Mouse (Mus musculus) layer of hippocampus, adult 18-20 months (tissue): Measurements from ENCODE around the gene Zfp36. TPM values are rescaled to one million over a fixed set of nuclear protein-coding genes. Genes with fewer than 3 reads are reported as not detected.
A peak's percentile ranks its signal among the peaks of the same experiment; 100 is the strongest.

Experiments
- DNase-seq, 2 experiments: peaks; one replicate each; pipeline ENCODE4 v3.0.0; 2022; ENCODE audit warnings: low spot score in 2 of 2
- total RNA-seq, 2 experiments: library from RNA; stranded (reverse); gene quantifications; 2 replicates each; pipeline ENCODE4 v1.2.3; 2021

Zfp36 gene
- total RNA-seq, 2 experiments from 2014 or later = 3.5 to 3.7 TPM

DNA sequence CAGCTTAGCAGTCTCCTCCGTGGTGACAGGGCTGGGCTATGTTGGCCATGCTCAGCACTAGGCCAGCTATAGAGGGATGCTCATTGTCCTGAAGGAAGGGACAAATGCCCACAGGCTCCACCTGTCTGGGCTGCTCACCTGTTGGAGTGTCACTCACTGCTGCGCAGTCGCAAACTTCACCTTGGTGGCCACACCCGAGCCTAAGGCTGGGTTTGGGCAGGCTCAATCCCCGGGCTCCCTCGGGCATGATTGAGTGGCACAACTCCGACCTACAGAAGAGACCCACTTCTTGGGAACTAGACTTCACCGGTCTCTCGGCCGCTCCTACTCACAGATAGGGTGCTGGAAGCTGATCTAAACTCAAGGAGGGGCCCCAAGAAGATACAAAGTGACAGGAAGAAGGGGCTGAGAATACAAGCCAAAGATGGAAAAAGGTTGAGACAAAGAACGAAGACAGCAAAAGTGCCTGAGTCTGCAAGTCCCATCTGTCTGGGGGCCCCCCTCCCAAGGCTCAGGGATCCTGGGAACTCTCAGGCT lies 9.0 kb downstream of the Zfp36 start:
- no peak for DNase-seq

DNA sequence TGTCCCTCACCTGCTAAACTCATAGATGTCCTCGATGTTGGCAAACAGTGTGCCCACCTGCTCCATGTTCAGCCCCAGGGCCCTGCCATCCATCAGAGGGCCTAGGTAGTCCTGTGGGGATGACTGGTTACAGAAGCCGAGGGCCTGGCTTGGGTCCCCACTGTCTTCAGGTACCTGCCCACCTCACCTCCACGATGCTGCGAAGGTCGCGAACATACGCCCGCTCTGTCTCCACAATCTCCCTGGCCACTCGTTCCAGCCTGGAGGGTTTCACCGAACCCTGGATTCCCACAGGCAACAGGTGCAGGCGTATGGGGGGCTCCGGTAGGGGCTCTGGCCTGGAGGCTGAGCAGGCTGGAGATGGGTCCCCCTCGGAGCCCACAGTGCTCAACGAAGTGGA lies 10.0 kb downstream of the Zfp36 start:
- no peak for DNase-seq

DNA sequence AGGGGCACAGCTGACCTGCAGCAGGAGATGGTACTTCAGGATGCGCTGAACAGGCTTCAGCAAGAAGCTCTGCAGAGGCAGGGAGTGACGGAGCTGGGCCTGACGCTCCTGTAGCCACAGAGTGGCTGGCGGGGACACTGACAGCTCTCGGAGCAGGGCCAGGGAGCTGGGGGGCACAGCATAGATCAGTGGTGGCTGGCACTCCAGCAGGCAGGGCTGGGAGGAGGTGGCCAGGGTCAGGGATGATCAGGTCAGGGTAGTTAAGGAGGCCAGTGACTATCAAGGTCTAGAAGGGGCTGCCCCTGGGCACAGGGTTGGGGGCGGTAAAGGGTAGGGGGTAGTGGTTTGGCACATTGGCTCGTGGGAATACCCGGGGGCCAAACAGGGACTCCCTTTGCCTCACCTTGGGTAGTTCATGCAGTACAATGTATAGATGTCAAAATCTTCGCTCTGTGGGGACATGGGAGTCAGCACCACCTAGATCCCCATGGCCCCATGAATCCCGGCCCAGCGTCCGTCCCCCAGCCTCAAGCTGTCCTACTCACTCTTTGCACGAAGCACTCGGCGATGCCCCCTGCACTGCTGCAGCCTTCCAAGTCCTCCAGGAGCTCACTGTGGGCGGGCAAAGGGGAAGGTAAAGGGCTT lies 11.7 kb downstream of the Zfp36 start:
- no peak for DNase-seq

DNA sequence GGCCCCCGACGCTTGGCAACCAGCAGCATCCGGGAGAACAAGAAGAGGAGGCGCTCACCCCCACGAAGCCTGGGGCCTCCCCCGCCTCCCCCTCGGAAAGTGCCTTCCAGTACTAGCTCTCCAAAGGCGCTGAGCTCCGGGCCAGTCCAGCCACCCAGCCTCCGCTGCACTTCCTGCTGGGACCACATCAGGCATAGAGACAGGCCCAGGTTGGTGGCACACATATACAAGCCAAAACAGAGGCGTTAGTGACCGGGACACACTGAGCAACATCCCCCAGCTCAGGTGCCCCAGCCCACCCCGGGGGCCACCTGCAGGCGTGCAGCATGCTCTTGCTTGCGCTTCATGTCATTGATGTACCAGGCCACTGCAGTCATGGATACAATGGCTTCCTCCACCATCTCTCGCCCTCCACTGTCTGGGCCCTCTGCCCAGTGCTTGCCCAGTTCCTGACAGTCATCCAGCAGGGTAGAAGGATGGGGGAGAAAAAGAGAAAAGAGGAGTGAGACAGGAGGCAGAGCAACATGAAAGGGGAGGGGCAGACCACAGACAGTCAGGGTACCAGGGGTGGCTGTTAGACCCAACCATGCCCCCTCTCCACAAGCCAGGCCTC lies 12.3 kb downstream of the Zfp36 start:
- DNase-seq = no peak

DNA sequence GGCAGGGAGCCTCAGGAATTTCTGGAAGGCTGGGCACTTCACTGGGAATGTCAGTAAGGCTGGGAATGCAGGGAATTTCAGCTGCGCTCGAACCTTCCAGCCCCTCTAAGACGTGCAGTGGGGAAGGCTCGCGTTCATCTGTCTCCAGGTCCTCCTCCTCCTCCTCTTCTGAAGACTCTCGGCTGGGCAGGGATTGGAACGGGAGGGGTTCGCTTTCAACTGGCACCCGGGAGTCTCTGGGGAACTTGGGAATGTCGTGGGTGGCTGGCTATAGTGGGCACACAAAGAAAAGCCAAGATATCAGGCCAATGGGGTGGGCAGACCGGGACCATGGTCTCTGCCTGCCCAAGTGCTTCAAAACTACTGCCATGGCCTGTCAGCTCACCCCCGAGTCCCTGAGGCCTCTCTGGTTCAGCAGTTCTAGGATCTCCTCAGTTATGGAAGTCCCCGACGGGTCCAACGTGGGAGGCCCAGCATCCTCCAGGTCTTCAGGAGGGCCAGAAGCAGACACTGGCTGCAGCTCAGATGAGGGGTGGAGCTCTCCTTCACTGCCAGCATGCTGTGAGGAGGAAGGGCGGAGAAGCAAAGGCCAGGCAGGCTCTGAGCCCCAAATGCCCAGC lies 17.5 kb downstream of the Zfp36 start:
- no peak for DNase-seq

DNA sequence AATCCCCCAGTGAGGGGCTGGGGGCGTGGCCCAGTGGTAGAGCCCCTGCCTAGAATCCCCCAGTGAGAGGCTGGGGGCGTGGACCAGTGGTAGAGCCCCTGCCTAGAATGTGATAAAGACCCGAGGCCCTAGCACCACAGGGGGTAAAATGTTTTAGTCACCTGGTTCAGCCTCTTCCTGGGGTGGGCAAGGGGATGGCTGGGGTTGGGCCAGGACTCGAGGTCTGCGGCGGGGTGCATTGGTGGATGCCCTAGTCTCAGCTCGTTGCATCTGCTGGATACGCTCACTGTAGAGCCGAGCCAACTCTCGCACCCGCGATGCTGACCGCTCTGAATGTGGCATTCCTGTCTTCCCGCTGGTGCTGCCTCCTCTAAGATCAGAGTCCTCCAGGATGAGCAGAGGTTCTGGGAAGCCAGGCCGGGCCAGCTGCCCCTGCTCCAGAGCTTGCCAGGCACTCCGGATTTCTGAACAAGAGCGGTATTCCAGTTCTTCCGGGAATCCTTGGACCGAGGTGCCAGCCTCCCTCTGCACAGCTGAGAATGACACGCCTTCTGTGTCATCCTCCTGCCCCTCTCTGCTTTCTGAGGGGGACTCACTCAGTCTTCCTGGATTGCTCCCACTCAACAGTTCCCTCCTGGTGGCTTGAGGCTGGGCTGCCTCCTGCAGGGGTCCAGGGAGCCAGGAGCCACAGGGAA lies 18.3 kb downstream of the Zfp36 start:
- DNase-seq = no peak

DNA sequence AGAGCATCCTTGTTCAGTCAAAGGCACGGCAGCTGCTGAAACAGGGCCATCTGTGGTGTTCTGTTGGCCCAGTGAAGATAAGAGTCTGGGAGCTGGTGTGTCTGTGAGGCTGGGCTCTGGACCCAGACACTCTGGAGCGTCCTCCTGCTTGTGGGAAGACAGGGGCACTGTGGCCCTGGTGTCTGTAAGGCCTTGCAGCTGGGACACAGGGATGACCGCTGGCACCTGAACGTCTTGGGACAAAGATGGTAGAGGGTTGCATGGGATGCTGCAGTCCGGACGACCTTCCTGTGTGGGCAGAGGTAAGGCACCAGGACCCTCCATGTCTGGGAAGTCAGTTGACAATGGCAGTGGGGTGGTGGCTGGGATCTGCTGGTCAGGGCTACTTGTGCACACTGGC lies 19.8 kb downstream of the Zfp36 start:
- DNase-seq = no peak

DNA sequence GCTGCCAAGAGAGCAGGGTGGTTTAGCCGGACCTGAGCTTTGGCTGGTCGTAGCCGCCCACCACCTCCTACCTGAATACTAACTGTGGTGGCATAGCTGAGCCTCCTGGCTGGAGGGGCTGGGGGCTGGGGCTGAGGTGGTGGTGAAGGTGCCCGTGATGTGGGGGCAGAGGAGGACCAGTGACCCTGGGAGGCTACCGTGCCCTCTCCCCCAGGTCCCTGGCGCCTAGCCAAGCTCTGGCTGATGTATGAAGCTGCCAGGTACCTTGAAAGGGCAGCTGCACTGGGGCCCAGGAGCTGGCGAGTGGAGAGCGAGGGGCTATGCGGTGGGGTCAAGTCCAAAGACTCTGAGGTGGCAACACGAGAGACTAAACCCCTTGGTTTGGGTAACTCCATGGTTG lies 20.2 kb downstream of the Zfp36 start:
- no peak for DNase-seq

DNA sequence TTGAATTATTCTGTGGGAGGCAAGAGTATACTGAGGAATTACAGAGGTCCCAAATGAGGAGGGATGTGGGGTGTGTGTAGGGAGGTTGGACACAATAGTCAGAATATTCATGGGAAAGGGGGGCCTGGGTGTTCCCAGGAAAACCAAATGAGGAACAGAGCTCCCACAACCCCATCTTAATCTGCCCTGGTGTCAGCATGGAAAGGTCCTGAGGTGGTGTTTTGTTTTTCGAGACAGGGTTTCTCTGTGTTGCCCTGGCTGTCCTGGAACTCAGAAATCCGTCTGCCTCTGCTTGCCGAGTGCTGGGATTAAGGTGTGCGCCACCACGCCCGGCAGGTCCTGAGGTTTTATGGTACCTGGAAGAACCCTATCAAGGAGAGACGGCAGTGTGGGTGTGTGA lies 21.6 kb downstream of the Zfp36 start:
- no peak for DNase-seq

DNA sequence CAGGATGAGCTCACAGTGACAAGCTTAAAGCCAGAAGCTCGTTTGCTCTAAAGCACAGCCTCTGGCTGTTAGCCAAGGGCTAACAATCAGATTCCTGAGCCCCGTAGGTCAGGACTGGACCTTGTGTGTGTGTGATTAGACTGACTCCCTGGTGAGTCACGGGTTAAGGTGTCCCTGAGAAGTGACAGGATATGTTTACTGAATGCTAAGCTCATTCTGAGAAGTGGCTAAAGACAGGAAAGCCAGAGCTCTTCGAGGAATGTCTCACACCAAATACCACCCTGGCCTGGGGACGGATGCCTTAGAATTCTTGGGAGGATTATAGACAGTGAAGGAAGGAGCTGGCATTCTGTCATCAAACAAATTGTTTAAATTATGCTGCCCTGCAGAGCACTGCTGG lies 22.1 kb downstream of the Zfp36 start:
- no peak for DNase-seq

DNA sequence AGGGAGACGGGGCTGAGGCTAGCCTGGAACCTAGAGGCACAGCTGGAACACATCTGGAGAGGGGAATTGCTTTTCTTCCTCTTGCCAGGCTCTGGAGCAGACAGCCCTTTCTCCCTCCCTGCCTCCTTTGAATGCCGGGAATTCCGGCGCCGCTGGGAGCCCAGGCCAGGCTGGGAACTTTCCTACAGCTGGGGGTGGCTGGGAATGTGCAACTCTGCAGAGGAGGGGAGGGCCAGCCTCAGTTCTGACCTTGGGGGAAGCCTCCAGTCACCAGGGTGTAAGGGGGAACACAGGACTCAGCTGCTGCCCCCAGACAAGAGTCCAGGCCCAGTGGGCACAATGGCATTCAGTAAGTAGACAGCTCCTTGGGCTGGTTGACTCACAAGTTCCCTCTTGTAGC lies 23.1 kb downstream of the Zfp36 start:
- DNase-seq = no peak

DNA sequence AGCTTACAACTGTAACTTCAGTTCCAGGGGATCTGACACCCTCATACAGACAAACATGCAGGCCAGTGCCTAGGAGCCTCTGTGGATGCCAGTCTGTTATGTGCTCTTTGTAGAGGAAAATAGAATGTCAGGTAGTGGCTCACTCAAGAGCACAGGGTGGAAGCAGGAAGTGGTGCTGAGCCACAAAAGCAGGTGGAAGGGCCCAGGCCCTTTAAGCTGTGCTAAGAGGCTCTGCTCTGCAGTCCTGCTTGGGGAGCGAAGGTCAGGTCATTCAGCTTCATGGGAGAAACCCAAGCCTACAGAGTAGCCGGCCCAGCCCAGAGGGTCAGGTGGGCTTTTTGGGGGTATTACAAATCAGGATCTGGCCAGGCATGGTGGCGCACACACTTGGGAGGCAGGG lies 24.8 kb downstream of the Zfp36 start:
- no peak for DNase-seq

DNA sequence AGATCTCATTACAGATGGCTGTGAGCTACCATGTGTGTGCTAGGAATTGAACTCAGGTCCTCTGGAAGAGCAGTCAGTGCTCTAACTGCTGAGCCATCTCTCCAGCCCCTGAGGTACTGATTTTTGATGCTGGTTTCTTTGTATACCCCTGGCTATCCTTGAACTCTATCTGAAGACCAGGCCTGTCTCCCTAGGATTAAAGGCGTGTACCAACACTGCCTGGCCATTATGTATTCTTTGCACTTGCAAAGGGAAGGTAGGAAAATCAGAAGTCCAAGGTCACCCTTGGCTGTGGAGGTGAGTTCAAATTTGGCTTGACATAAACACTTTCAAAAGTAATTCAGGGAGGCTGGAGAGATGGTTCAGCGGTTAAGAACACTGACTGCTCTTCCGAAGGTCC lies 25.5 kb downstream of the Zfp36 start:
- DNase-seq = no peak

DNA sequence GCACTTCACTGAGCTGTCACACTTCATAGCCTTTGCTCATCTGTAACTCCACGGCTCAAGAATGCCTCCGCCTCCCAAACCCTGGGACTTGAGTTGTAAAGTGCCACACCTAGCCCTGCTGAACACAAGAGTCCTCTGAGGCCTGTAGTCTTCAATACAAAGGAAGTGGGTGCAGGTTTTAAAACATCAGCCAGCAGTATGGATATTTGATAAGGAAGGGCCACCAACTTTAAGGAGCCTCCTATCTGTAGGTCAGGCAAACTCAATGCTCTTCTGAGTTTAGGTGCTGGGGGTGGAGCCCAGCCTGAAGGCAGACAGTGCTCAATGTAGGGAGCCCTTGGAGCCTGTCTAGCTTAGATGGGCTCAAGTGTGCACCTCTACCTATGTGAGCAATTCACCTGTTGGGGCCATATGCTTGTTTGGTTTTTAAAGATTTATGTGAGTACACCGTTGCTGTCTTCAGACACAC lies 25.9 kb downstream of the Zfp36 start:
- no peak for DNase-seq

DNA sequence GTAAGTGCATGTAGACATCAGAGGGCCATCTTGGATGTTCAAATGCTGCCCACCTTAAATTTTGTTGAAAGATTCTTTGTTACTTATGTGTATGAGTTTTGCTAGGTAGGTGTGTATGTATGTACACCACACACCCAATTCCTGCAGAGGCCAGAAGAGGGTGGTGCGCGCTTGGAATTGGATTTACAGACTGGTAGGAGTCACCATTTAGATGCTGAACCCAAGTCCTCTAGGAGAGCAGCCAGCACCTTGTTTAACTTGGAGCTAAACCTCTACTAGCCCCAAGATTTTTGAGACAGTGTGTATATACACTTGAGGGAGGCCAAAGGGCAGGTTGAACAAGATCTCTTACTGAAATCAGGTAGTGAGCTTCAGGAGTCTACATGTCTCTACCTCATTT lies 26.8 kb downstream of the Zfp36 start:
- DNase-seq = no peak

DNA sequence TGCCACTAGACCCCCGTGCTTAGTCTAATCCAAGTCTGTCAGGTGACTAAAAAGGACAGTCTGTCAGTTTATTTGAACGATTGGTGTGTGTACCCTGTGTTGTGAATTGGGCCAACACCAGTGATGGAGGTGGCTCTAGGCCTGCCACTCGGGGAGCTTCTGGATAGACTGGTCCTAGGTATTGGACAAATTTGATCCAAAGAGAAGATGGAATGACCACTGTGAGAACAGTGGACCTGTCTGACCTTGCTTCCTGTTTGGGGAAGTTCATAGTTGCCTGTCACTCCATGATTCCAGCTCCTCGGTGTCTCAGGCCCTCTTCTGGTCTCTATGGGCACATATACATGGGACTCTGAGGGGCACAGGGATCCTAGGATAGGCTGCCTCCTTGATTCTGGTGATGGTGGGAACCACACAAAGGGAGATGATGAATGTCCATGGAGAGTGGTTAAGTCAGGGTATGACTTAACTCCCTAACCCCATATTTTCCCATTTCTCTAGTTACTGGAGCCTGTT lies 28.3 kb downstream of the Zfp36 start:
- DNase-seq = no peak

DNA sequence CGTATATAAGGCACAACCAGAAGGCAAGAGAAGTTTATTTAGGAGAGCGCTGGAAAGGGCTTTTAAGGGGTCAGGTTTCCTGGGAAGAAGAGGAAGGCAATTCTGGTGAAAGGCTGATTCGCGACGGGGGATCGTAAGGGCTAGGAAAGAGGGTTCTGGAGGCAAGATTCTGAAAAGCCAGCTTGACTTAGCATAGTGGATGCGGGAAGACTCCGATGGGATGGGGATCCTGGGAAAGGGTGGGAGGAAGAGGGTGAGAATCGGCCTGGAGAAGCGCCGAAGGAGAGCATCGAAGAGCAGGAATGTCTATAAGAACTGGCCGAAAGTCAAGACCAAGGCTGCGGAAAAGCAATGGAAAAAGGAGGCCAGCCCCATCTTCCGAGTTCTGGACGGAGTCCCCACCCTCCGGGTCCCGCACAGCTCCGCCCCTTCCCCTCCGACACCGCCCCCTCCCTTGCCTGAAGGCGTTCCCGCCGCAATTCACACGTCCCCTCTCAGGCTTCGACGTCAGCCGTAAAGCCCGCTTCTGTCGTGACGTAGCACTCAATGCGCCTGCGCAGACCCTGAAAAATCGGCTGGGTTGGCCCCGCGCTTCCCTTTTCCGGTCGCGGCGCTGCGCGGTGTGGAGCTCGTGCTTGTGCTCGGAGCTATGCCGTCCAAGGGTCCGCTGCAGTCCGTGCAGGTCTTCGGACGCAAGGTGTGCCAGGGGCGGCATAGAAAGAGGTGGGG lies 29.7 kb downstream of the Zfp36 start, which contains the start of gene Rps16:
Gene Rps16 (plus strand): TSS at position 498 of the 729 bp plus-strand sequence.
- peak; percentile 98 for DNase-seq

DNA sequence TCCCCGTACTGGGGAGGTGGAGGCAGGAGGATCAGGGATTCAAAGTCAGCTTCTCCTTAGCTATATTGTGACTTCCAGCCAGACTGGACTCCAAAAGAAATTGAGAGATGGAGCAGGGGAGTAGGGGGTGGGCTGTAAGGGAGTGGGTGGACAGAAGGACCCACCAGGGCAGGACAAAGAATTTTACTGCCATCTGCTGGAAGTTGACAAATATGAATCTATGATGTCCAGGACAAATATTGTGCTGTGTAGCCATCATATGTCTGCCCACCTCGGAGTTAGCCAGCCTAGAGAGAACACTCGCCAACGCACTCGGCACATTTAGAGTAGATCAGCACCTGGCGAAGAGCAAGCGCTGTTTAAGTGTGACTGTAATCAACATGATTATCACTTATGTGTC lies 31.5 kb downstream of the Zfp36 start:
- DNase-seq = no peak

DNA sequence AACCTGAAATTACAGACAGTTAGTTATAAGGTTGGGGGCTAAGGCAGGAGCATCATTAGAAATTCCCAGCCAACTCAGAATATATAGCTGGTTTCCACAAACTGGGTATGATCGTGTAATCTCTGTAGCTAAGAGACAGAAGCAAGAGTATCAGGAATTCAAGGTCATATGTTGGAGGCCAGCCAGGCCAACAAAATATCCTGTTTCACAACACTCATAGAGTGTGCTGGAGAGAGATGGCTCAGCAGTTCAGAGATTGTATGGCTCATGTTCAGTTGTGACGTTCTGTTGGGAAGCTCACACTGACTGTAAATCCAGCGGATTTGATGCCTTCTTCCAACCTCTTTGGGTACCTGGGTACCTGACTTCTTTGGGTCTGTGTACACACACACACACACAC lies 32.3 kb downstream of the Zfp36 start:
- DNase-seq = no peak

DNA sequence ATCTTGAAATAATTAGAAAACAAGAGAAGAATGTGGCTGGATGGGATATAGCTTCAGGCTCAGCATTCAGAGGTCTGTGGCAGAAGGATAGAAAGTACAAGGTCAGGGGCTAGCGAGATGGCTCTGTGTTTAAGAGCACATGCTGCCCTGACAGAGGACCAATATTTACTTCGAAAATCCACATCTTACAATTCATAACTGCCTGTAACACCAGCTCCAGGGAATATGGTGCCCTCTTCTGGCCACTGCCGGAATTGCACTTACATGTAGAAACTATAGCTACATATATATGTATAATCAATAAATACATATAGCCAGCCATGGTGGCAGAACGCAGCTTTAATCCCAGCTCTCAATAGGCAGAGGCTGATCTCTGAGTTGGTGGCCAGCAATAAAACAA lies 35.4 kb downstream of the Zfp36 start:
- DNase-seq = peak in 1 of 2 experiments; percentile 73

DNA sequence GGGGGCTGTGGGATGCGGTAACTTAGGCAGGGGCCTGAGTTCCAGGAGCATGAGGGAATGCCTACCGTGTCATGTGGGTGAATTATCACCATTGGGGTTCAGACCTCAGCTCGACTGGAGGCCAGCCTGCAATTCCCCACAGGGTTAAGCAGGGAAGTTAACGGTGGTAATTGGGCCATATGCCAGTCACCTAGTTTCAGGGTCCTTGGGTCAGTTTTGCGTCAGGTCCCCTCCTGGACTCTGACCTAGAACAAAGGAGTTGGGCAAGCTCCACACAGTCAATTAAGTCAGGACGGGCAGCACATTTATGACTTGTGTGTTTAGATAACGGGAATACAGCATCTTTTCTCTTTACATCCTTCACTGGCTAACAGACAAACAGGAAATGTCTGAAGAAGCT lies 38.7 kb downstream of the Zfp36 start:
- no peak for DNase-seq
